Mouse (Mus musculus) midbrain, embryonic 11.5 days (tissue): ENCODE measurements around the gene Fam227a. TPM values are rescaled to one million over a fixed set of nuclear protein-coding genes. Genes with fewer than 3 reads are reported as not detected.

ENCODE experiments used
- ATAC-seq: fragments of 200-750 bp; cut with Nextera tagmentation; 2 replicates; pipeline ENCODE4 v1.8.0; 2017; ENCODE audit warnings: moderate TSS enrichment, moderate library complexity; ENCODE audit not compliant: low FRiP score
- DNase-seq: peaks from one replicate; pipeline ENCODE4 v3.0.0; 2015; ENCODE audit warnings: low spot score; ENCODE audit errors: missing footprints
- H3K27ac ChIP-seq: fragments of 300-500 bp; sonication (generic); 2 replicates; pipeline ENCODE4 v1.5.1; 2014; ENCODE audit warnings: low read depth, low read length
- H3K27me3 ChIP-seq: fragments of 300-500 bp; sonication (generic); 2 replicates; pipeline ENCODE4 v1.6.1; 2014; ENCODE audit warnings: mild to moderate bottlenecking, low read length, moderate library complexity, mixed read lengths; ENCODE audit not compliant: control insufficient read depth, insufficient read depth
- H3K36me3 ChIP-seq: fragments of 300-500 bp; sonication (generic); 2 replicates; pipeline ENCODE4 v1.6.1; 2014; ENCODE audit warnings: mild to moderate bottlenecking, low read length, moderate library complexity, mixed read lengths; ENCODE audit not compliant: control insufficient read depth, insufficient read depth
- H3K4me1 ChIP-seq: fragments of 300-500 bp; sonication (generic); 2 replicates; pipeline ENCODE4 v1.6.1; 2014; ENCODE audit warnings: low read length; ENCODE audit not compliant: control insufficient read depth, insufficient read depth
- H3K4me2 ChIP-seq: fragments of 300-500 bp; sonication (generic); 2 replicates; pipeline ENCODE4 v1.6.1; 2014; ENCODE audit warnings: mild to moderate bottlenecking, moderate library complexity
- H3K4me3 ChIP-seq: fragments of 300-500 bp; sonication (generic); 2 replicates; pipeline ENCODE4 v1.5.1; 2014; ENCODE audit warnings: low read depth, low read length
- H3K9ac ChIP-seq: fragments of 300-500 bp; sonication (generic); 2 replicates; pipeline ENCODE4 v1.6.1; 2014; ENCODE audit warnings: low read length
- H3K9me3 ChIP-seq: fragments of 300-500 bp; sonication (generic); 2 replicates; pipeline ENCODE4 v1.6.1; 2016; ENCODE audit warnings: low read length; ENCODE audit not compliant: control insufficient read depth
- WGBS: fragments of 180-500 bp; shearing (Covaris S2); extraction: QIAGEN DNeasy Blood & Tissue Kit; methylation state at CpG from one replicate; pipeline ENCODE4 v1.1.7; 2014; 5-methylcytosine and 5-hydroxymethylcytosine counted together
- polyA plus RNA-seq: library from polyadenylated mRNA; unstranded; fragments of >200 nt; fragmentation: Nextera tagmentation; extraction: Ambion mirVana; gene quantifications from 2 replicates; pipeline ENCODE4 v1.2.1, GENCODE M21; 2014

Gene Fam227a
- polyA plus RNA-seq, 1 experiment from 2014 or later, result 3.7 TPM

- H3K4me1 ChIP-seq, result no peaks in the 10 kb centered on the region
- no peak overlapping the region for H3K4me3 ChIP-seq
- H3K27ac ChIP-seq, result no peak overlapping the region
- H3K9ac ChIP-seq, result no peak overlapping the region
- peaks cover 2% of the 10 kb centered on the region for H3K36me3 ChIP-seq
- H3K27me3 ChIP-seq, result peaks cover 10% of the 10 kb centered on the region
- H3K4me2 ChIP-seq, result no peak overlapping the region
- DNase-seq, result no peak
- no peak for ATAC-seq
- 97% methylated on average over 2 of the region's 2 CpGs for WGBS
- no peaks in the 10 kb centered on the region for H3K9me3 ChIP-seq
Observed at GRCm38 (mm10) chr15:79609226-79609625, 49.5 kb downstream of the Fam227a start.

GRCm38 (mm10) chr15:79608214-79608613 is 50.5 kb downstream of the Fam227a start:
- Histone ChIP-seq H3K4me1 (no peaks in the 10 kb centered on the region), H3K4me3 (no peak overlapping the region), H3K9me3 (no peaks in the 10 kb centered on the region), H3K27me3 (peaks cover 10% of the 10 kb centered on the region), H3K36me3 (no peaks in the 10 kb centered on the region; the same call in 1 of the 2 replicates), H3K9ac (no peak overlapping the region), H3K27ac (no peak overlapping the region), H3K4me2 (no peak overlapping the region)
- DNase-seq, result no peak
- no peak for ATAC-seq
- WGBS, result 81% methylated on average over 7 of the region's 7 CpGs

- Histone ChIP-seq H3K4me3 (no peak overlapping the region), H3K27me3 (peaks cover 10% of the 10 kb centered on the region), H3K4me2 (no peak overlapping the region), H3K27ac (no peak overlapping the region), H3K9me3 (no peaks in the 10 kb centered on the region), H3K36me3 (no peaks in the 10 kb centered on the region; the same call in 1 of the 2 replicates), H3K4me1 (no peaks in the 10 kb centered on the region), H3K9ac (no peak overlapping the region)
- no peak for ATAC-seq
- 56% methylated on average over 2 of the region's 2 CpGs for WGBS
- DNase-seq, result no peak
Observed at GRCm38 (mm10) chr15:79607757-79608156, 51.0 kb downstream of the Fam227a start.

GRCm38 (mm10) chr15:79606161-79606560 is 52.6 kb downstream of the Fam227a start:
- Histone ChIP-seq H3K27ac (no peak overlapping the region), H3K27me3 (peaks cover 10% of the 10 kb centered on the region), H3K4me3 (no peak overlapping the region), H3K36me3 (no peaks in the 10 kb centered on the region), H3K9me3 (no peaks in the 10 kb centered on the region), H3K4me1 (no peaks in the 10 kb centered on the region), H3K4me2 (no peak overlapping the region), H3K9ac (no peak overlapping the region)
- DNase-seq (no peak), ATAC-seq (no peak)
- 92% methylated on average over 12 of the region's 12 CpGs for WGBS

- Histone ChIP-seq H3K9ac (0 out of 2 replicates have a peak within 1 kb of the TSS, but pooled peaks have one; percentile 22), H3K36me3 (no peaks in the 10 kb centered on the region), H3K4me1 (no peaks in the 10 kb centered on the region), H3K9me3 (no peaks in the 10 kb centered on the region), H3K4me2 (peak within 1 kb of the TSS; percentile 35), H3K4me3 (peak within 1 kb of the TSS; percentile 23), H3K27ac (no peak within 1 kb of the TSS), H3K27me3 (peaks cover 10% of the 10 kb centered on the region)
- no peak for ATAC-seq
- peak; percentile 89 for DNase-seq
- 8% methylated on average over 36 of the region's 37 CpGs for WGBS
Observed at GRCm38 (mm10) chr15:79604990-79605665, 53.6 kb downstream of the Fam227a start, which contains the start of gene Dmc1. Dmc1 (minus strand) TSS chr15:79605109.

GRCm38 (mm10) chr15:79600176-79600575 is 58.6 kb downstream of the Fam227a start:
- Histone ChIP-seq H3K9me3 (no peaks in the 10 kb centered on the region), H3K4me3 (no peak overlapping the region), H3K27ac (no peak overlapping the region), H3K36me3 (no peaks in the 10 kb centered on the region), H3K4me2 (no peak overlapping the region), H3K9ac (no peak overlapping the region), H3K4me1 (no peaks in the 10 kb centered on the region), H3K27me3 (peaks cover 7% of the 10 kb centered on the region)
- WGBS, result 82% methylated on average over 2 of the region's 2 CpGs
- DNase-seq (no peak), ATAC-seq (no peak)

- no peaks in the 10 kb centered on the region for H3K36me3 ChIP-seq
- H3K4me2 ChIP-seq, result no peak overlapping the region
- no peaks in the 10 kb centered on the region for H3K27me3 ChIP-seq
- DNase-seq (no peak), ATAC-seq (no peak)
- no peak overlapping the region for H3K27ac ChIP-seq
- no peak overlapping the region for H3K4me3 ChIP-seq
- WGBS, result 79% methylated on average over 1 of the region's 1 CpGs
- no peaks in the 10 kb centered on the region for H3K9me3 ChIP-seq
- H3K9ac ChIP-seq, result no peak overlapping the region
- H3K4me1 ChIP-seq, result no peaks in the 10 kb centered on the region
Observed at GRCm38 (mm10) chr15:79598715-79599114, 60.0 kb downstream of the Fam227a start.

GRCm38 (mm10) chr15:79581581-79581980 is 77.2 kb downstream of the Fam227a start:
- ATAC-seq (no peak), DNase-seq (no peak)
- Histone ChIP-seq H3K4me1 (no peaks in the 10 kb centered on the region), H3K4me3 (no peak overlapping the region), H3K36me3 (no peaks in the 10 kb centered on the region), H3K9me3 (no peaks in the 10 kb centered on the region), H3K27ac (no peak overlapping the region), H3K4me2 (no peak overlapping the region), H3K9ac (no peak overlapping the region), H3K27me3 (no peaks in the 10 kb centered on the region)
- 44% methylated on average over 1 of the region's 1 CpGs for WGBS

GRCm38 (mm10) chr15:79577671-79578426 is 80.9 kb downstream of the Fam227a start:
- H3K4me1 ChIP-seq, result no peaks in the 10 kb centered on the region
- ATAC-seq (no peak), DNase-seq (no peak)
- H3K27ac ChIP-seq, result no peak overlapping the region
- no peaks in the 10 kb centered on the region for H3K36me3 ChIP-seq
- no peak overlapping the region for H3K9ac ChIP-seq
- H3K4me3 ChIP-seq, result no peak overlapping the region
- H3K27me3 ChIP-seq, result no peaks in the 10 kb centered on the region
- H3K4me2 ChIP-seq, result no peak overlapping the region
- no peaks in the 10 kb centered on the region for H3K9me3 ChIP-seq
- 79% methylated on average over 6 of the region's 6 CpGs for WGBS
